Mouse (Mus musculus) ES-E14 (cell line): Measurements from ENCODE around the gene Slc35e3. TPM values are rescaled to one million over a fixed set of nuclear protein-coding genes. Genes with fewer than 3 reads are reported as not detected.

ENCODE experiments used
- DNase-seq: peaks from one replicate; pipeline ENCODE4 v3.0.0-alpha.2; 2013; ENCODE audit warnings: low read depth, low spot score
- H3K27ac ChIP-seq: 2 replicates; pipeline ENCODE4 v1.5.1; 2012; ENCODE audit warnings: low read depth, mild to moderate bottlenecking, low read length, moderate library complexity, mixed read lengths; ENCODE audit not compliant: poor library complexity, insufficient read depth, severe bottlenecking
- H3K36me3 ChIP-seq: 2 replicates; pipeline ENCODE4 v1.6.1; 2012; ENCODE audit warnings: mild to moderate bottlenecking, low read length, moderate library complexity, mixed read lengths; ENCODE audit not compliant: control insufficient read depth, poor library complexity, insufficient read depth, severe bottlenecking
- H3K4me1 ChIP-seq, 2 experiments: fragments of 150-350 bp in 1 of 2; sonication (generic) in 1 of 2; 2 replicates each; pipeline ENCODE4 v1.6.1; 2012; ENCODE audit warnings: low read length in 2 of 2, mild to moderate bottlenecking in 1 of 2, mixed read lengths in 1 of 2; ENCODE audit not compliant: control insufficient read depth in 2 of 2, insufficient read depth in 2 of 2, poor library complexity in 1 of 2
- H3K4me3 ChIP-seq, 2 experiments: fragments of 150-350 bp in 1 of 2; sonication (generic) in 1 of 2; 2 replicates each; pipeline ENCODE4 v1.5.1; 2012; ENCODE audit warnings: low read length in 2 of 2, low read depth in 1 of 2, mild to moderate bottlenecking in 1 of 2, mixed read lengths in 1 of 2; ENCODE audit not compliant: insufficient read depth in 1 of 2, poor library complexity in 1 of 2, severe bottlenecking in 1 of 2
- H3K9ac ChIP-seq: 2 replicates; pipeline ENCODE4 v1.6.1; 2012; ENCODE audit warnings: low read depth, mild to moderate bottlenecking, low read length, mixed read lengths; ENCODE audit not compliant: poor library complexity, insufficient read depth, severe bottlenecking
- H3K9me3 ChIP-seq: fragments of 150-350 bp; sonication (generic); 2 replicates; pipeline ENCODE4 v1.6.1; 2012; ENCODE audit warnings: low read depth, mild to moderate bottlenecking, low read length; ENCODE audit not compliant: control insufficient read depth, insufficient read depth
- CHD2 ChIP-seq: IDR thresholded peaks from 2 replicates; pipeline ENCODE4 v1.6.1; 2014; ENCODE audit warnings: mild to moderate bottlenecking, low read depth, low read length, inconsistent platforms
- HCFC1 ChIP-seq: IDR thresholded peaks from 2 replicates; pipeline ENCODE4 v1.6.1; 2012; ENCODE audit warnings: low read length, inconsistent platforms, borderline replicate concordance; ENCODE audit not compliant: insufficient read depth
- MAFK ChIP-seq: IDR thresholded peaks from 2 replicates; pipeline ENCODE4 v1.6.1; 2014; ENCODE audit warnings: mild to moderate bottlenecking, low read depth, low read length, inconsistent platforms; ENCODE audit not compliant: insufficient read depth
- ZC3H11A ChIP-seq: IDR thresholded peaks from 2 replicates; pipeline ENCODE4 v1.6.1; 2012; ENCODE audit warnings: low read depth, mild to moderate bottlenecking, inconsistent platforms, low read length, borderline replicate concordance
- ZNF384 ChIP-seq: IDR thresholded peaks from 2 replicates; pipeline ENCODE4 v1.6.1; 2012; ENCODE audit warnings: low read depth, low read length, inconsistent platforms
- in situ Hi-C, 2 experiments: fragments of 600-800 bp; cut with MboI; formaldehyde crosslinking; loops; one replicate each; pipeline ENCODE4 v1.15.1; 2025; ENCODE audit warnings: low sequenced_read_pairs in 2 of 2, inconsistent platforms in 1 of 2; ENCODE audit not compliant: unreplicated experiment in 2 of 2
- total RNA-seq: library from RNA; depleted of rRNA; stranded (reverse); fragments of 300-350 nt; gene quantifications from 2 replicates; pipeline ENCODE4 v1.2.3, GENCODE M21; 2012

Gene Slc35e3
- total RNA-seq, 1 experiment = 16.3 TPM

DNA sequence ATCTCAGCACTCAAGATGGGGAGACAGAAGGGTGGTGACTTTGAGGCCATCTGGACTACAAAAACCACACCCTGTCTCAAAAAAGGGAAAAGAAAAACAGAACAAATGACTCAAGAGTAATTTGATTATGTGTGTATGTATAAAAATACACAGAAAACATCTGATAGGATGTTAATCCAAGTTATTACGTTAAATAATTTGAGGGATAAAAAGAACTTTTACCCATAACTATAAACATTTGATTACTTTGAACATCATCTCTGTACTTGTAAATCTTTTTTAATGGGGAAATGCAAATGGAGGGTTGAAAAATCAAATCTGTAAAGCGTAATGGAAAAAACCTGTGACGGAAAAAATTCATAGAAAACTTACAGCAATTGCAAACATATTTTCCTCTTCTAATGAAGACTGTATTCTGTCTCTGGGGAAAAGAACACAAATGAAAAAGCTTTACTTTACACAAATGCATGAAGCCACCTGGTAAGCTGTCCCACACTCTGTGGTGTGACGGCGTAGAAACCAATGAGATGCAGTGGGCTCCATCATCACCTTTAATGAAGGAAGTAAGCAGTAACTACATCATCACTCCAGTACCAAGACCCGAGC lies 34.2 kb upstream of the Slc35e3 start:
- no peak overlapping the region for H3K9ac ChIP-seq
- H3K4me3 ChIP-seq = no peak overlapping the region
- no peak for TF ChIP-seq MAFK
- no peak overlapping the region for H3K27ac ChIP-seq
- H3K36me3 ChIP-seq = peaks cover 59% of the 10 kb centered on the region
- H3K4me1 ChIP-seq = peaks cover 0 to 6% of the 10 kb centered on the region in 2 experiments; a peak in 1 of 4 replicates
- H3K9me3 ChIP-seq = no peaks in the 10 kb centered on the region
- DNase-seq = no peak
- in situ Hi-C loops = no loop called here

DNA sequence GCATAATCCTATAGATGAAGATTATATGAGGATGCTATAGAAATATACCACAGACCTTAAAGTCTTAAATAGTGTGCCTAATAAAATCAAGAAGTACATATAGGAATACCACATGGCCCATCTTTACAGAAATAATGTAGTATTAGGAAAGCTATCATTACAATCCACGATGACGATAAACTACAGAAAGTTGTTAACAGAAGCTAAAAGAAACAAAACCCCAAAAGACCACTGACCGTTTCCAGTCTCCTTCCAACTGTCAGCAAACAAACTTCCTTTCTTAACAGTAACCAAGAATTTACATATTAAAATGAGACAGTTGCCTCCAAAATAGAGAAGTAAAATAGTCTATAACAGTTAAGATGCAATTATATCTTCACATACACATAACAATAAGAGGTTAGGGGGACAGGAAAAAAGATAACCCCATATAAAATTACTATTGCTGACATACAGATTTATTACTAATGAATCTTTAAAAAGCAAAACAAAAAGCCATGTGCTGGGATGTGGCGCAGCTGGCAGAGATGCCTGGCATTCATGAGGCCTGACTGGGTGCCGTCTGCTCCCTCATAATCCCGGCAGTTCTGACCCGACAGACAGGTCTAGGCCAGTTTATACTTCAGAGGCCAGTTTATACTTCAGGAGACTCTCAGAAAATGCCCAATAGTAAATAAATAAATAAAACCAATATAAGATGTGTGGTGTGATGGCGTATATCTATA lies 33.6 kb upstream of the Slc35e3 start:
- no peak overlapping the region for H3K4me3 ChIP-seq
- H3K9me3 ChIP-seq = no peaks in the 10 kb centered on the region
- H3K9ac ChIP-seq = no peak overlapping the region
- TF ChIP-seq ZNF384 = no peak
- no peak for TF ChIP-seq ZC3H11A
- TF ChIP-seq HCFC1 = no peak
- no peak for TF ChIP-seq MAFK
- no peak for TF ChIP-seq CHD2
- H3K4me1 ChIP-seq = peaks cover 0 to 6% of the 10 kb centered on the region in 2 experiments; a peak in 1 of 4 replicates
- H3K27ac ChIP-seq = no peak overlapping the region
- no peak for DNase-seq
- in situ Hi-C loops = no loop called here
- H3K36me3 ChIP-seq = peaks cover 60% of the 10 kb centered on the region

DNA sequence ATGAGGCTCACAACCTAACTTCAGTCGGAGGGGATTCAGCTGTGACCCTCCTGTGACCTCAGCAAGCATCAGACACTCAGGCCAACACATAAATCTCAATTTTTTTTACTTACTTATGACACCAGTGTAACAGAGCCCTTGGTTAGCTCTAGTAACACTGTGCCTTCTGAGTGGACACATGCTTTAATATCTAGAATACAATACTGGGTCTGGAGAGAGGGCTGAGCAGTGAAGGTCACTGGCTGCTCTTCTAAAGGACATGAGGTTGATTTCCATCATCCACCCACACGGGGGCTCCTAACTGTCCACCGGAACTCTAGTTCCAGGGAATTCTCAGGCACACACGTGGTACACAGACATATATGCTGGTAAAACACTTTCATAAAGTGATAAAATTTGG lies 32.8 kb upstream of the Slc35e3 start:
- Histone ChIP-seq H3K36me3 (peaks cover 60% of the 10 kb centered on the region), H3K9ac (no peak overlapping the region), H3K4me3 (no peak overlapping the region), H3K4me1 (peaks cover 0 to 6% of the 10 kb centered on the region in 2 experiments; a peak in 1 of 4 replicates), H3K9me3 (no peaks in the 10 kb centered on the region), H3K27ac (no peak overlapping the region)
- in situ Hi-C loops = no loop called here
- no peak for DNase-seq
- no peak for TF ChIP-seq ZC3H11A
- no peak for TF ChIP-seq HCFC1
- no peak for TF ChIP-seq ZNF384

DNA sequence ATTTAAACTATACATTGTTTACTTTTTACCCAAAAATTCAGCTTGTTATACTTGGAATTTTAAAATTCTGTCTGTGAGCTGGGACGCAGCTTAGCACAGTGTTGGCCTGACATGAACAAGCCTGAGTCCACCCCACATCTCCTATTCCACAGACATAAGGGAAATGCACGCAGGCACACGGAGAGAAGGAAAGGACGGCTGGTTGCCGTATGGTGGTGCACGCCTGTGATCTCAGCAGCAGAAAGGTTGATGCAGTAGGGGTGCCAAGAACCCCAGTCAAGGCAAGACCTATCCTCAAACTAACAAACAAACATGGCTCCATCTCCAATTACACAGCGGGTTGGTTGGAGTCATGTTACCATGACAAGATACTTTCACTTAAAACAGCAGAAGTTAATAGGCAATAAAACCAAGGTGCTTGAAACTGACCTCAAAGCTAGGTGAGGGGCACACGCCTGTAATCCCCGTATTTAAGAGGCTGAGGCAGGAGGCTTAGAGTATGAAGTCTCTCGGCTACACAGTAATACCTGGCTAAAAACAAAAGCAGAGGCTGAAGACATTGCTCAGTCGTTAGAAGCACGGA lies 32.3 kb upstream of the Slc35e3 start:
- H3K27ac ChIP-seq = no peak overlapping the region
- H3K36me3 ChIP-seq = peaks cover 60% of the 10 kb centered on the region

More for the DNA sequence above, 32.3 kb upstream of the Slc35e3 start:
- in situ Hi-C loops = no loop called here
- no peak overlapping the region for H3K9ac ChIP-seq
- H3K4me1 ChIP-seq = peaks cover 0 to 6% of the 10 kb centered on the region in 2 experiments; a peak in 1 of 4 replicates
- no peak for DNase-seq
- TF ChIP-seq CHD2 (no peak), ZNF384 (no peak), HCFC1 (no peak), MAFK (no peak), ZC3H11A (no peak)
- no peak overlapping the region for H3K4me3 ChIP-seq
- no peaks in the 10 kb centered on the region for H3K9me3 ChIP-seq
